Mouse (Mus musculus): ENCODE measurements around the gene Zmynd8. TPM values are rescaled to one million over a fixed set of nuclear protein-coding genes. Genes with fewer than 3 reads are reported as not detected.

The Zmynd8 gene
- total RNA-seq, 2 experiments from 2014 or later, result 138 to 143 TPM

- no peak for DNase-seq (ENCODE audit: low spot score in 2 of 2)
Observed at GRCm38 (mm10) chr2:165860447-165860846, 38.4 kb downstream of the Zmynd8 start.

- DNase-seq (ENCODE audit: low spot score in 2 of 2), result peak in 1 of 2 experiments; percentile 41
Observed at GRCm38 (mm10) chr2:165858453-165859384, 40.1 kb downstream of the Zmynd8 start.

- DNase-seq (ENCODE audit: low spot score in 2 of 2), result no peak
Observed at GRCm38 (mm10) chr2:165857841-165858426, 40.9 kb downstream of the Zmynd8 start.

GRCm38 (mm10) chr2:165857395-165857831, 41.4 kb downstream of the Zmynd8 start:
- no peak for DNase-seq (ENCODE audit: low spot score in 2 of 2)

GRCm38 (mm10) chr2:165856611-165857200, 42.1 kb downstream of the Zmynd8 start:
- no peak for DNase-seq (ENCODE audit: low spot score in 2 of 2)

GRCm38 (mm10) chr2:165855641-165856301, 43.0 kb downstream of the Zmynd8 start:
- peak in 1 of 2 experiments; percentile 77 for DNase-seq (ENCODE audit: low spot score in 2 of 2)

- DNase-seq (ENCODE audit: low spot score in 2 of 2), result peak in 1 of 2 experiments; percentile 41
Observed at GRCm38 (mm10) chr2:165854207-165854968, 44.4 kb downstream of the Zmynd8 start.

GRCm38 (mm10) chr2:165852896-165853633, 45.8 kb downstream of the Zmynd8 start:
- DNase-seq (ENCODE audit: low spot score in 2 of 2), result no peak

GRCm38 (mm10) chr2:165852453-165852852, 46.4 kb downstream of the Zmynd8 start:
- DNase-seq (ENCODE audit: low spot score in 2 of 2), result no peak

- no peak for DNase-seq (ENCODE audit: low spot score in 2 of 2)
Observed at GRCm38 (mm10) chr2:165851811-165852415, 46.9 kb downstream of the Zmynd8 start.

- no peak for DNase-seq (ENCODE audit: low spot score in 2 of 2)
Observed at GRCm38 (mm10) chr2:165850826-165851225, 48.0 kb downstream of the Zmynd8 start.

GRCm38 (mm10) chr2:165849129-165849528, 49.7 kb downstream of the Zmynd8 start:
- peak in 1 of 2 experiments; percentile 62 for DNase-seq (ENCODE audit: low spot score in 2 of 2)

GRCm38 (mm10) chr2:165846787-165847186, 52.0 kb downstream of the Zmynd8 start:
- DNase-seq (ENCODE audit: low spot score in 2 of 2), result no peak

- no peak for DNase-seq (ENCODE audit: low spot score in 2 of 2)
Observed at GRCm38 (mm10) chr2:165845490-165845889, 53.3 kb downstream of the Zmynd8 start.

- no peak for DNase-seq (ENCODE audit: low spot score in 2 of 2)
Observed at GRCm38 (mm10) chr2:165843350-165843749, 55.5 kb downstream of the Zmynd8 start.

- no peak for DNase-seq (ENCODE audit: low spot score in 2 of 2)
Observed at GRCm38 (mm10) chr2:165842241-165842640, 56.6 kb downstream of the Zmynd8 start.

- DNase-seq (ENCODE audit: low spot score in 2 of 2), result no peak
Observed at GRCm38 (mm10) chr2:165841805-165842204, 57.0 kb downstream of the Zmynd8 start.

- DNase-seq (ENCODE audit: low spot score in 2 of 2), result no peak
Observed at GRCm38 (mm10) chr2:165840852-165841251, 58.0 kb downstream of the Zmynd8 start.

- no peak for DNase-seq (ENCODE audit: low spot score in 2 of 2)
Observed at GRCm38 (mm10) chr2:165839317-165839652, 59.5 kb downstream of the Zmynd8 start.
